Mouse (Mus musculus): Measurements from ENCODE around the gene Ptprc. TPM values are rescaled to one million over a fixed set of nuclear protein-coding genes. Genes with fewer than 3 reads are reported as not detected.

The Ptprc gene
- polyA plus RNA-seq, 1 experiment from 2014 or later: 0.61 TPM

GRCm38 (mm10) chr1:138157709-138158108 is 17.8 kb downstream of the Ptprc start:
- H3K27ac ChIP-seq (ENCODE audit: low read length): no peak overlapping the region
- no peak overlapping the region for H3K9ac ChIP-seq (replicated peaks; ENCODE audit: low read depth, low read length)
- H3K27me3 ChIP-seq (replicated peaks; ENCODE audit: control insufficient read depth, insufficient read depth, low read length): no peaks in the 10 kb centered on the region
- 48% methylated on average over 2 of the region's 2 CpGs for WGBS
- H3K4me1 ChIP-seq (replicated peaks; ENCODE audit: control insufficient read depth, insufficient read depth, low read length): peaks cover 2% of the 10 kb centered on the region; the same call in 1 of the 2 replicates
- no peak overlapping the region for H3K4me3 ChIP-seq (replicated peaks; ENCODE audit: low read length)
- no peak overlapping the region for H3K4me2 ChIP-seq (ENCODE audit: low read length)
- no peaks in the 10 kb centered on the region for H3K9me3 ChIP-seq (ENCODE audit: control insufficient read depth, low read length)
- no peaks in the 10 kb centered on the region for H3K36me3 ChIP-seq (ENCODE audit: control insufficient read depth, insufficient read depth)
- ATAC-seq: no peak

DNA sequence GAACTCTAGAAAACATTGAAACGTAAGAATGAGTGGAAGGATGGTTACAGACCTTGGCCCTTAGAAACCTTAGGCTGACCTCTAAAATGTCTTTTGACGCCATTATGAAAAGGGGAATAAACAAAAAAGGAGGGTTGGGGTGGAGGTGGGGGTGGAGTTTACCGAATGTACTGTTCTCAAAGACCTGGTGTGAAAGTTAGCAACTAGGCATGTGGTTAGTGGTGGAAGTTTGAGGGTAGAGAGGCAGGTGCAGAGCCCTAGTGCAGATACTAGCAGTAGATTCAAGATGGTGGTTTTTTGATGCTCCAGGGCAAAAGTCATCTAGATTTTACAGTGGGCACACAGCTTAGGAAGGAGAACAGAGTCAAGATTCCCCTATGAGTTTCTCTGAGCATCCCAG is 18.5 kb downstream of the Ptprc start:
- Histone ChIP-seq H3K9me3 (ENCODE audit: control insufficient read depth, low read length) (no peaks in the 10 kb centered on the region), H3K4me3 (replicated peaks; ENCODE audit: low read length) (no peak overlapping the region), H3K9ac (replicated peaks; ENCODE audit: low read depth, low read length) (no peak overlapping the region), H3K27ac (ENCODE audit: low read length) (no peak overlapping the region), H3K36me3 (ENCODE audit: control insufficient read depth, insufficient read depth) (no peaks in the 10 kb centered on the region), H3K4me1 (replicated peaks; ENCODE audit: control insufficient read depth, insufficient read depth, low read length) (peaks cover 2% of the 10 kb centered on the region; the same call in 1 of the 2 replicates), H3K4me2 (ENCODE audit: low read length) (no peak overlapping the region), H3K27me3 (replicated peaks; ENCODE audit: control insufficient read depth, insufficient read depth, low read length) (no peaks in the 10 kb centered on the region)
- no peak for ATAC-seq
- WGBS: 92% methylated on average over 3 of the region's 3 CpGs

DNA sequence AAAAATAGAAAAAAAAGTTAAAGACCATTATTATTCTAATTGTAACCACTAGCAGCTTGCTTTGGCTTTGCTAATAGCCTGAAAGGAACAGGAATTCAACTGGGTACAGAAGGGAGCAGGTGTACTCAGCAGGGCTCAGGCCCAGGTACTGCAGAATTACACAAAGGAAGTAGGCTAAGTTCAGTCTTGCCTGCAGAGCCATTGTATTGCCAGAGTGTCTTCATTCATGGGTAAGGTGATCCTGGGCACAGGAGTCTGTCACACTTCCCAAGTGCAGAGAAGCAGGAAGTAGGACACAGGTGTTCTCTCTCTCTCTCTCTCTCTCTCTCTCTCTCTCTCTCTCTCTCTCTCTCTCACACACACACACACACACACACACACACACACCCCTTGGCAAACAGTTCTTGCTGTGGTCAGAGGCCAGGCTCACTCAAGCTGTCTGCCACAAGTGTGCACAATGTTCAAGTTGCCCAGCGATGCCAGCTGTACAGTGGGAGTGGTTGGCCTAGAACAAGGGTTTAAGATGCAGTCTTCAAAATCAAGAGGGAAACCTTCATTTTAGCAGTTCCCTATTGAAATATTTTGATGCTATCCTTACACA is 21.2 kb downstream of the Ptprc start:
- no peak overlapping the region for H3K4me2 ChIP-seq (ENCODE audit: low read length)
- WGBS: 67% methylated on average over 1 of the region's 1 CpGs
- no peak overlapping the region for H3K27ac ChIP-seq (ENCODE audit: low read length)
- no peak overlapping the region for H3K9ac ChIP-seq (replicated peaks; ENCODE audit: low read depth, low read length)
- H3K4me1 ChIP-seq (replicated peaks; ENCODE audit: control insufficient read depth, insufficient read depth, low read length): peaks cover 2% of the 10 kb centered on the region
- no peak for ATAC-seq
- H3K4me3 ChIP-seq (replicated peaks; ENCODE audit: low read length): no peak overlapping the region
- no peaks in the 10 kb centered on the region for H3K9me3 ChIP-seq (ENCODE audit: control insufficient read depth, low read length)
- H3K27me3 ChIP-seq (replicated peaks; ENCODE audit: control insufficient read depth, insufficient read depth, low read length): no peaks in the 10 kb centered on the region
- no peaks in the 10 kb centered on the region for H3K36me3 ChIP-seq (ENCODE audit: control insufficient read depth, insufficient read depth)

DNA sequence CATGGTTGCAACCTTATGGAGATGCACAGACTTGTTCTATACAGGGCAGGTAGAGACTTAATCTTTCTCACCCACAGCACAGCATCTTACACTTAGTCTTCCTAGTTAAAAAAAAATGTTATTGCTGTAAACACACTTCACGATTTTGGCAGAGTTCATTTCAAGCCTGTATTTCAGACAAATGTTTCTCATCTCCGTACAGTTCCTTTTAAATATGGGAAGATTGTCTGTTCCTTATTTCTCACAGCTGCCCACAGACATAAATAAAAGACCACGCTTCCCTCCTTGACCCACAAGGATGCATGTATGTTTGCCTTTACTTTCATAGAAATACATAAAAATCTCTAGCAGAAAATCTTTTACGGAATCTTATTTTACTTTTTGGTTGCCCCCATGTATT is 22.4 kb downstream of the Ptprc start:
- Histone ChIP-seq H3K4me2 (ENCODE audit: low read length) (no peak overlapping the region), H3K36me3 (ENCODE audit: control insufficient read depth, insufficient read depth) (no peaks in the 10 kb centered on the region), H3K4me1 (replicated peaks; ENCODE audit: control insufficient read depth, insufficient read depth, low read length) (peaks cover 5% of the 10 kb centered on the region), H3K9ac (replicated peaks; ENCODE audit: low read depth, low read length) (no peak overlapping the region), H3K27ac (ENCODE audit: low read length) (no peak overlapping the region), H3K4me3 (replicated peaks; ENCODE audit: low read length) (no peak overlapping the region), H3K9me3 (ENCODE audit: control insufficient read depth, low read length) (no peaks in the 10 kb centered on the region), H3K27me3 (replicated peaks; ENCODE audit: control insufficient read depth, insufficient read depth, low read length) (no peaks in the 10 kb centered on the region)
- no peak for ATAC-seq
- WGBS: 89% methylated on average over 4 of the region's 4 CpGs

GRCm38 (mm10) chr1:138148844-138149243 is 26.7 kb downstream of the Ptprc start:
- no peak overlapping the region for H3K4me2 ChIP-seq (ENCODE audit: low read length)
- peak; percentile 69 for ATAC-seq

DNA sequence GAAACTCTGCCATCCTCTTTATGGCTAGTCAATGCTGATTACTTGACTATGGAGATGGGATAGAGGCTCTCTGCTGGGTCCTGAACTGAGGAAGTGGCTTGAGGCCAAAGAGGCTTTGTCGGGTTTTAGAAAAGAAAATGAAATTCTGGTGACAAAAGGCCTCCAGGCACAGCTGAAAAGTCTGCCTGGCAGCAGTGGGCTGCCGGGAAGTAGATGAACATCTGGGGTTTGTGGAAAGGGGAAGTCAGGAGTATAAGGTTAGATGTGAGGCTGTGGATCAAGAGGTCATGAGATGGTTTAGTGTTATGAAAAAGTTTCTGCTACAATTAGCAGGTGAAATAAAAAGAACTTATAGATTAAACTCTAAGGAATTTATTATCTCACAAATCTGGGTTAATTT is 29.9 kb downstream of the Ptprc start:
- H3K4me1 ChIP-seq (replicated peaks; ENCODE audit: control insufficient read depth, insufficient read depth, low read length): peaks cover 5% of the 10 kb centered on the region
- ATAC-seq: no peak
- H3K4me3 ChIP-seq (replicated peaks; ENCODE audit: low read length): no peak overlapping the region
- no peak overlapping the region for H3K9ac ChIP-seq (replicated peaks; ENCODE audit: low read depth, low read length)
- H3K36me3 ChIP-seq (ENCODE audit: control insufficient read depth, insufficient read depth): no peaks in the 10 kb centered on the region
- H3K4me2 ChIP-seq (ENCODE audit: low read length): no peak overlapping the region
- WGBS: 19% methylated on average over 2 of the region's 2 CpGs
- H3K27ac ChIP-seq (ENCODE audit: low read length): no peak overlapping the region
- H3K9me3 ChIP-seq (ENCODE audit: control insufficient read depth, low read length): no peaks in the 10 kb centered on the region
- H3K27me3 ChIP-seq (replicated peaks; ENCODE audit: control insufficient read depth, insufficient read depth, low read length): no peaks in the 10 kb centered on the region

More at GRCm38 (mm10) chr1:138148844-138149243, 26.7 kb downstream of the Ptprc start:
- H3K9me3 ChIP-seq (ENCODE audit: control insufficient read depth, low read length): no peaks in the 10 kb centered on the region
- peaks cover 5% of the 10 kb centered on the region for H3K4me1 ChIP-seq (replicated peaks; ENCODE audit: control insufficient read depth, insufficient read depth, low read length)
- H3K9ac ChIP-seq (replicated peaks; ENCODE audit: low read depth, low read length): no peak overlapping the region
- no peaks in the 10 kb centered on the region for H3K27me3 ChIP-seq (replicated peaks; ENCODE audit: control insufficient read depth, insufficient read depth, low read length)
- no peak overlapping the region for H3K27ac ChIP-seq (ENCODE audit: low read length)
- H3K4me3 ChIP-seq (replicated peaks; ENCODE audit: low read length): no peak overlapping the region
- no peaks in the 10 kb centered on the region for H3K36me3 ChIP-seq (ENCODE audit: control insufficient read depth, insufficient read depth)
- WGBS: 26% methylated on average over 4 of the region's 4 CpGs

DNA sequence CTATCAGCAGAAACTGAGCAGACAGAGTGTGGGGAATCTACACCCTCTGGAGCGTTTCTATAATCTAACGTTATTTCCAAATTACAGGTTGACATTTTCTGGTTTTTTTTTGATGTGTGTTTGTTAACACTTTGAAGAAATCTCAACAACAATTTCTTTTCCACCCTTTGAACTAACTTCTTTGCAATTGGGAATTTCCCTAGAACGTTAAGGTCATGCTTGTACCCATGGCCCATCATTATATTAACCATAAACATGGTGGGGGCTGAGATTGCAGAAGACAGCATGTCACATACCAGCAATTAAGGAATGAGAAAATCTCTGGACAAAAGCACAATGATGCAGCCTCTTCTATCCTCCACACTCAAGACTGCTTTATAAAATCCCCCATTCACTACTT is 30.4 kb downstream of the Ptprc start:
- Histone ChIP-seq H3K27ac (ENCODE audit: low read length) (no peak overlapping the region), H3K27me3 (replicated peaks; ENCODE audit: control insufficient read depth, insufficient read depth, low read length) (no peaks in the 10 kb centered on the region), H3K36me3 (ENCODE audit: control insufficient read depth, insufficient read depth) (no peaks in the 10 kb centered on the region), H3K4me2 (ENCODE audit: low read length) (no peak overlapping the region), H3K9ac (replicated peaks; ENCODE audit: low read depth, low read length) (no peak overlapping the region), H3K4me3 (replicated peaks; ENCODE audit: low read length) (no peak overlapping the region), H3K9me3 (ENCODE audit: control insufficient read depth, low read length) (no peaks in the 10 kb centered on the region), H3K4me1 (replicated peaks; ENCODE audit: control insufficient read depth, insufficient read depth, low read length) (peaks cover 5% of the 10 kb centered on the region)
- 74% methylated on average over 3 of the region's 3 CpGs for WGBS
- no peak for ATAC-seq

DNA sequence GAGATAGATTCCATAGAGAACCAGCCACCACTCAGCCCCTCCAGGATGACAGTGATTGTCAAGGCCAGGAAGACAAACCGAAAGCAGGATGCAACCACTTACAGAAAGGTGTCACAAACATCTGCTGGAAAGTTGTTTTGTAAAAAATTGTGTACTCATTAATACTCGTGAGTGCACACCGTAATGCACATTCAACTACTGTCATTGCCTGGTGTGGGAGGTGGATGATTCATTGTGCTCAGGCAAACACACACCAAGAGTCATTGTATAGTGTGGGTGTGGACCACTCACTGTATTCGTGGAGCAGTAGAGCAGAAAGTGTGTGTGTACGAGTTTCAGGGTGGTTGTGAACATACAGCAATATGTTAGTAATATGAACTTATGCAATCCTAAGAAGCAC is 31.1 kb downstream of the Ptprc start:
- ATAC-seq: no peak
- Histone ChIP-seq H3K4me1 (replicated peaks; ENCODE audit: control insufficient read depth, insufficient read depth, low read length) (peaks cover 5% of the 10 kb centered on the region), H3K36me3 (ENCODE audit: control insufficient read depth, insufficient read depth) (no peaks in the 10 kb centered on the region), H3K4me3 (replicated peaks; ENCODE audit: low read length) (no peak overlapping the region), H3K9ac (replicated peaks; ENCODE audit: low read depth, low read length) (no peak overlapping the region), H3K4me2 (ENCODE audit: low read length) (no peak overlapping the region), H3K27me3 (replicated peaks; ENCODE audit: control insufficient read depth, insufficient read depth, low read length) (no peaks in the 10 kb centered on the region), H3K9me3 (ENCODE audit: control insufficient read depth, low read length) (no peaks in the 10 kb centered on the region), H3K27ac (ENCODE audit: low read length) (no peak overlapping the region)
- 86% methylated on average over 5 of the region's 5 CpGs for WGBS

GRCm38 (mm10) chr1:138140769-138141168 is 34.7 kb downstream of the Ptprc start:
- Histone ChIP-seq H3K4me1 (replicated peaks; ENCODE audit: control insufficient read depth, insufficient read depth, low read length) (peaks cover 3% of the 10 kb centered on the region), H3K27me3 (replicated peaks; ENCODE audit: control insufficient read depth, insufficient read depth, low read length) (no peaks in the 10 kb centered on the region), H3K4me3 (replicated peaks; ENCODE audit: low read length) (no peak overlapping the region), H3K27ac (ENCODE audit: low read length) (no peak overlapping the region), H3K4me2 (ENCODE audit: low read length) (no peak overlapping the region), H3K9ac (replicated peaks; ENCODE audit: low read depth, low read length) (no peak overlapping the region), H3K9me3 (ENCODE audit: control insufficient read depth, low read length) (no peaks in the 10 kb centered on the region), H3K36me3 (ENCODE audit: control insufficient read depth, insufficient read depth) (no peaks in the 10 kb centered on the region)
- WGBS: 92% methylated on average over 4 of the region's 4 CpGs
- ATAC-seq: no peak

DNA sequence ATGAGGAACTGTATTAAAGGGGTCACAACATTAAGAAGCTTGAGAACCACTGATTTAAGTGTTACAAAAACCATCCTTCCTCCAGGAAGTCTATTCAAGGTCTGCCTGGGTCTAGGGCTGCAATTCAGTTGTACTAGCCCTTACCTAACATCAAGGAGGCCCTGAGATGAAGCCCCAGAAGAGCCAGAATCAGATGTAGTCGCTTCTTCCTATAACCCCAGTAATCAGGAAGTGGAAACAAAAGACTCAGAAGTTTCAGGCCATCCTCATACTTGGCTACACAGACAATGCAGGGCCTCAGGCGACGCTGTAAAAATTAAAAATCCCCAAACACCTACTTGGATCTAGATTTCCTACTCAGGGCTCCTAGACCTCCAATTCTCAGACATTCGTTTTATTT is 37.8 kb downstream of the Ptprc start:
- no peak overlapping the region for H3K9ac ChIP-seq (replicated peaks; ENCODE audit: low read depth, low read length)
- no peaks in the 10 kb centered on the region for H3K9me3 ChIP-seq (ENCODE audit: control insufficient read depth, low read length)
- no peak for ATAC-seq
- WGBS: 96% methylated on average over 4 of the region's 4 CpGs
- no peak overlapping the region for H3K27ac ChIP-seq (ENCODE audit: low read length)
- H3K4me2 ChIP-seq (ENCODE audit: low read length): no peak overlapping the region
- H3K36me3 ChIP-seq (ENCODE audit: control insufficient read depth, insufficient read depth): no peaks in the 10 kb centered on the region
- H3K4me1 ChIP-seq (replicated peaks; ENCODE audit: control insufficient read depth, insufficient read depth, low read length): peaks cover 6% of the 10 kb centered on the region
- H3K4me3 ChIP-seq (replicated peaks; ENCODE audit: low read length): no peak overlapping the region
- H3K27me3 ChIP-seq (replicated peaks; ENCODE audit: control insufficient read depth, insufficient read depth, low read length): no peaks in the 10 kb centered on the region
